Mouse (Mus musculus) neural tube, embryonic 14.5 days (tissue): ENCODE measurements at regions not wholly inside any gene's neighbourhood (a gene's known extent, or its start where the extent isn't known, plus 50 kb on each side); places are given as distances from the start of the nearest gene placed in this dataset.
A peak's percentile ranks its signal among the peaks of the same experiment; 100 is the strongest.
"Not testable (repeated sequence)": the region's sequence is repeated elsewhere in the genome, so short reads cannot be mapped to it uniquely, and the experiment has no call there.

Experiments used
- ATAC-seq: fragments of 200-750 bp; cut with Nextera tagmentation; 2 replicates; pipeline ENCODE4 v1.8.0; 2017; ENCODE audit warnings: low read depth, mild to moderate bottlenecking, moderate TSS enrichment, moderate library complexity
- H3K27ac ChIP-seq: fragments of 300-500 bp; sonication (generic); 2 replicates; pipeline ENCODE4 v1.5.1; 2014; ENCODE audit warnings: low read depth, mild to moderate bottlenecking, control low read depth, low read length, moderate library complexity, mixed read lengths
- H3K27me3 ChIP-seq: fragments of 300-500 bp; sonication (generic); 2 replicates; pipeline ENCODE4 v1.6.1; 2014; ENCODE audit warnings: low read length; ENCODE audit not compliant: control insufficient read depth, insufficient read depth
- H3K36me3 ChIP-seq: fragments of 300-500 bp; sonication (generic); 2 replicates; pipeline ENCODE4 v1.6.1; 2014; ENCODE audit warnings: low read length, mixed read lengths; ENCODE audit not compliant: control insufficient read depth, insufficient read depth
- H3K4me1 ChIP-seq: fragments of 300-500 bp; sonication (generic); 2 replicates; pipeline ENCODE4 v1.6.1; 2014; ENCODE audit warnings: low read length; ENCODE audit not compliant: control insufficient read depth, insufficient read depth
- H3K4me2 ChIP-seq: fragments of 300-500 bp; sonication (generic); 2 replicates; pipeline ENCODE4 v1.6.1; 2014; ENCODE audit warnings: mild to moderate bottlenecking, low read depth, low read length, control low read depth
- H3K4me3 ChIP-seq: fragments of 300-500 bp; sonication (generic); 2 replicates; pipeline ENCODE4 v1.5.1; 2014; ENCODE audit warnings: low read depth, low read length, control low read depth, mixed read lengths
- H3K9ac ChIP-seq: fragments of 300-500 bp; sonication (generic); replicated peaks from 2 replicates; pipeline ENCODE4 v1.6.1; 2014; ENCODE audit warnings: low read depth, mild to moderate bottlenecking, control low read depth, low read length, mixed read lengths
- H3K9me3 ChIP-seq: fragments of 300-500 bp; sonication (generic); 2 replicates; pipeline ENCODE4 v1.6.1; 2016; ENCODE audit warnings: low read length; ENCODE audit not compliant: control insufficient read depth
- WGBS: fragments of 180-500 bp; shearing (Covaris S2); extraction: QIAGEN DNeasy Blood & Tissue Kit; methylation state at CpG from one replicate; pipeline ENCODE4 v1.1.7; 2014; 5-methylcytosine and 5-hydroxymethylcytosine counted together

- Histone ChIP-seq H3K9me3 (no peaks in the 10 kb centered on the region), H3K27me3 (no peaks in the 10 kb centered on the region), H3K4me1 (peaks cover 9% of the 10 kb centered on the region; the same call in 1 of the 2 replicates), H3K9ac (no peak overlapping the region), H3K36me3 (no peaks in the 10 kb centered on the region), H3K4me2 (no peak overlapping the region), H3K4me3 (no peak overlapping the region), H3K27ac (no peak overlapping the region)
- 46% methylated on average over 18 of the region's 18 CpGs for WGBS
- no peak for ATAC-seq
These were observed 125.9 kb upstream of the Haao start for GRCm38 (mm10) chr17:83973461-83974350.

- no peaks in the 10 kb centered on the region for H3K9me3 ChIP-seq
- no peak overlapping the region for H3K9ac ChIP-seq
- H3K4me2 ChIP-seq = no peak overlapping the region
- H3K27me3 ChIP-seq = no peaks in the 10 kb centered on the region
- H3K27ac ChIP-seq = no peak overlapping the region
- no peak overlapping the region for H3K4me3 ChIP-seq
- H3K4me1 ChIP-seq = peaks cover 9% of the 10 kb centered on the region; the same call in 1 of the 2 replicates
- H3K36me3 ChIP-seq = no peaks in the 10 kb centered on the region
- WGBS = 92% methylated on average over 5 of the region's 5 CpGs
- ATAC-seq = no peak
These were observed 125.1 kb upstream of the Haao start for GRCm38 (mm10) chr17:83972874-83973273.

DNA sequence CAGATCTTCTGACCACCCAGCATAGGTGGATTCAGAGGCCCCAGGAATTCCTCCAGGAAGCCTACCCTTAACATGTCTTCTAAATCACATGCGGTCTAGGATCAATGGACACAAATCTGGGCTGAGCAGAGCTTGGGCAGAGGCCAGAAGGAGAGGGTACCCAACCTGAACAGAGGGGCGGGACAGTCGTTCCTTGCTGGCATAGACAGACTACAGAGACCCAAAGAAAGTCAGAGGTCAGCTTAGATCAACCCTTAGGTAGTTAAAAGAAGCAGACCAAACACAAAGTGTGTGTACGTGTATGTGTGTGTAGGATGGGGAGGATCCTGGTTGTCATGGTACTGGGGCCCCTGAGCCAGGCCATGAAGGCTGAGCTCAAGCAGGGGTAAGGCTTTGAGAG lies 124.7 kb upstream of the Haao start:
- Histone ChIP-seq H3K27ac (no peak overlapping the region), H3K4me2 (no peak overlapping the region), H3K4me3 (no peak overlapping the region), H3K9me3 (no peaks in the 10 kb centered on the region), H3K36me3 (no peaks in the 10 kb centered on the region), H3K27me3 (no peaks in the 10 kb centered on the region), H3K4me1 (peaks cover 9% of the 10 kb centered on the region; the same call in 1 of the 2 replicates), H3K9ac (no peak overlapping the region)
- no peak for ATAC-seq
- 80% methylated on average over 4 of the region's 4 CpGs for WGBS

- Histone ChIP-seq H3K9ac (no peak overlapping the region), H3K4me1 (peaks cover 9% of the 10 kb centered on the region; the same call in 1 of the 2 replicates)
These were observed 124.3 kb upstream of the Haao start for GRCm38 (mm10) chr17:83972026-83972425.

GRCm38 (mm10) chr17:83969407-83969826 lies 121.7 kb upstream of the Haao start:
- Histone ChIP-seq H3K27ac (no peak overlapping the region), H3K4me3 (no peak overlapping the region), H3K4me2 (no peak overlapping the region), H3K36me3 (no peaks in the 10 kb centered on the region), H3K9ac (no peak overlapping the region), H3K27me3 (no peaks in the 10 kb centered on the region), H3K9me3 (no peaks in the 10 kb centered on the region), H3K4me1 (peaks cover 9% of the 10 kb centered on the region; the same call in 1 of the 2 replicates)
- WGBS = 41% methylated on average over 7 of the region's 7 CpGs
- ATAC-seq = peak; percentile 28; the same call in 1 of the 2 replicates

More at GRCm38 (mm10) chr17:83972026-83972425, 124.3 kb upstream of the Haao start:
- H3K27me3 ChIP-seq = no peaks in the 10 kb centered on the region
- WGBS = 15% methylated on average over 5 of the region's 5 CpGs
- H3K36me3 ChIP-seq = no peaks in the 10 kb centered on the region
- H3K9me3 ChIP-seq = no peaks in the 10 kb centered on the region
- H3K4me3 ChIP-seq = no peak overlapping the region
- ATAC-seq = peak; percentile 63; the same call in 1 of the 2 replicates
- no peak overlapping the region for H3K27ac ChIP-seq
- H3K4me2 ChIP-seq = no peak overlapping the region

DNA sequence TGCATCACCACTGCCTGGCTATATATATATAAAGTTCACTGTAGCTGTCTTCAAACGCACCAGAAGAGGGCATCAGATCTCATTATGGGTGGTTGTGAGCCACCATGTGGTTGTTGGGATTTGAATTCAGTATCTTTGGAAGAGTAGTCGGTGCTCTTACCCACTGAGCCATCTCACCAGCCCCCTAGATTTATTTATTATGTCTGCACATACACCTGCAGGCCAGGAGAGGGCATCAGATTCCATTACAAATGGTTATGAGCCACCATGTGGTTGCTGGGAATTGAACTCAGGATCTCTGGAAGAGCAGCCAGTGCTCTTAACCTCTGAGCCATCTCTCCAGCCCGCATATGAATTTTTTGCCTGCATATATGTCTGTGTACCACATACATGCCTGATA lies 120.4 kb upstream of the Haao start:
- not testable (repeated sequence) for H3K9ac ChIP-seq, ATAC-seq, H3K4me3 ChIP-seq, H3K4me2 ChIP-seq, H3K27me3 ChIP-seq, H3K4me1 ChIP-seq, H3K27ac ChIP-seq, H3K9me3 ChIP-seq, H3K36me3 ChIP-seq
- WGBS = 89% methylated on average over 3 of the region's 3 CpGs

DNA sequence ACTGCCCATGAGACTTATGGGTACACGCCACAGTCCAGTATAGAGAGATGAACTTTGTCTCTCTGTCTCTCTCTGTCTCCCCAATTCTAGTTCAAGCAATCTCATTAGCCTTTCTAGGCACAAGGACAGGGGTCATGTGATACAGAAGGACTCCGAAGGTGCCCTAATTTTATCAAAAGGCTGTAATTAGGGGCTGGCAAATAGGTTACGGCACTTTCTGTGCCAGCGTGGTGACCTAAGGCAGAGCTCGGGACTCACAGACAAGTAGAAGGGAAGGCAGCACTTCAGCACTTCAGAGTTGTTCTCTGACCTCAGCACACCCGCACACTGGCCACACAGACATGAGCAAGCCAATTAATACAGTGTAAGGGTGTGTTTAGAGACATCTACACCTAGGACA lies 119.2 kb upstream of the Haao start:
- Histone ChIP-seq H3K9me3 (no peaks in the 10 kb centered on the region), H3K36me3 (no peaks in the 10 kb centered on the region), H3K27me3 (no peaks in the 10 kb centered on the region), H3K27ac (no peak overlapping the region), H3K9ac (no peak overlapping the region), H3K4me2 (no peak overlapping the region), H3K4me1 (peaks cover 7% of the 10 kb centered on the region; the same call in 1 of the 2 replicates), H3K4me3 (no peak overlapping the region)
- 82% methylated on average over 6 of the region's 6 CpGs for WGBS
- ATAC-seq = no peak

- no peak overlapping the region for H3K4me2 ChIP-seq
- ATAC-seq = peak; percentile 28; the same call in 1 of the 2 replicates
These were observed 116.9 kb upstream of the Haao start for GRCm38 (mm10) chr17:83964454-83965211.

GRCm38 (mm10) chr17:83963561-83963960 lies 115.8 kb upstream of the Haao start:
- Histone ChIP-seq H3K4me1 (peaks cover 7% of the 10 kb centered on the region; the same call in 1 of the 2 replicates), H3K9me3 (no peaks in the 10 kb centered on the region), H3K9ac (no peak overlapping the region), H3K27ac (no peak overlapping the region), H3K36me3 (no peaks in the 10 kb centered on the region), H3K4me3 (no peak overlapping the region), H3K27me3 (no peaks in the 10 kb centered on the region), H3K4me2 (no peak overlapping the region)
- no peak for ATAC-seq
- WGBS = 75% methylated on average over 8 of the region's 8 CpGs

More at GRCm38 (mm10) chr17:83964454-83965211, 116.9 kb upstream of the Haao start:
- WGBS = 36% methylated on average over 13 of the region's 13 CpGs
- Histone ChIP-seq H3K9ac (no peak overlapping the region), H3K36me3 (no peaks in the 10 kb centered on the region), H3K9me3 (no peaks in the 10 kb centered on the region), H3K27me3 (no peaks in the 10 kb centered on the region), H3K27ac (no peak overlapping the region), H3K4me3 (no peak overlapping the region), H3K4me1 (peaks cover 8% of the 10 kb centered on the region; the same call in 1 of the 2 replicates)
